Mouse (Mus musculus) MEL (cell line): ENCODE measurements at regions not wholly inside any gene's neighbourhood (a gene's known extent, or its start where the extent isn't known, plus 50 kb on each side); places are given as distances from the start of the nearest gene placed in this dataset.

Experiments
- DNase-seq: peaks from one replicate; pipeline ENCODE4 v3.0.0; 2011; ENCODE audit warnings: low read depth, low spot score
- H3K27ac ChIP-seq: 2 replicates; pipeline ENCODE4 v1.5.1; 2012; ENCODE audit warnings: low read depth, mild to moderate bottlenecking, control low read depth, low read length, moderate library complexity; ENCODE audit not compliant: control insufficient read depth
- H3K27me3 ChIP-seq, 2 experiments: fragments of 150-350 bp in 1 of 2; sonication (generic) in 1 of 2; 2 replicates each; pipeline ENCODE4 v1.6.1; 2012; ENCODE audit warnings: low read length in 2 of 2, mild to moderate bottlenecking in 2 of 2, improper control_type of control experiment in 1 of 2, moderate library complexity in 1 of 2; ENCODE audit not compliant: insufficient read depth in 2 of 2, control insufficient read depth in 1 of 2
- H3K36me3 ChIP-seq, 2 experiments: 2 replicates each; pipeline ENCODE4 v1.6.1; 2012 to 2014; ENCODE audit warnings: low read length in 2 of 2, improper control_type of control experiment in 1 of 2, inconsistent platforms in 1 of 2, mild to moderate bottlenecking in 1 of 2; ENCODE audit not compliant: insufficient read depth in 2 of 2, control insufficient read depth in 1 of 2
- H3K4me1 ChIP-seq, 2 experiments: fragments of 150-350 bp in 1 of 2; sonication (generic) in 1 of 2; 2 replicates each; pipeline ENCODE4 v1.6.1; 2012; ENCODE audit warnings: low read length in 2 of 2, improper control_type of control experiment in 1 of 2, mild to moderate bottlenecking in 1 of 2; ENCODE audit not compliant: insufficient read depth in 2 of 2, control insufficient read depth in 1 of 2
- H3K4me3 ChIP-seq, 2 experiments: fragments of 150-350 bp in 1 of 2; sonication (generic) in 1 of 2; 2 replicates each; pipeline ENCODE4 v1.5.1; 2012; ENCODE audit warnings: low read depth in 2 of 2, low read length in 2 of 2, mild to moderate bottlenecking in 2 of 2, moderate library complexity in 2 of 2, control low read depth in 1 of 2, improper control_type of control experiment in 1 of 2; ENCODE audit not compliant: control insufficient read depth in 1 of 2, insufficient read depth in 1 of 2
- H3K79me2 ChIP-seq: 2 replicates; pipeline ENCODE4 v1.6.1; 2012; ENCODE audit warnings: mild to moderate bottlenecking, low read length, moderate library complexity; ENCODE audit not compliant: control insufficient read depth, poor library complexity, insufficient read depth
- H3K9ac ChIP-seq: 2 replicates; pipeline ENCODE4 v1.6.1; 2012; ENCODE audit warnings: low read depth, mild to moderate bottlenecking, control low read depth, low read length, moderate library complexity; ENCODE audit not compliant: control insufficient read depth, poor library complexity, severe bottlenecking
- H3K9me3 ChIP-seq: fragments of 150-350 bp; sonication (generic); replicated peaks from 2 replicates; pipeline ENCODE4 v1.6.1; 2012; ENCODE audit warnings: mild to moderate bottlenecking, low read length, improper control_type of control experiment, moderate library complexity; ENCODE audit not compliant: insufficient read depth
- CHD1 ChIP-seq: IDR thresholded peaks from 2 replicates; pipeline ENCODE4 v1.6.1; 2012; ENCODE audit warnings: low read depth, mild to moderate bottlenecking, inconsistent platforms, low read length, improper control_type of control experiment
- CHD2 ChIP-seq: IDR thresholded peaks from 2 replicates; pipeline ENCODE4 v1.6.1; 2011; ENCODE audit warnings: low read length, improper control_type of control experiment
- CTCF ChIP-seq, 3 experiments: IDR thresholded peaks in 2 of 3; conservative IDR thresholded peaks in 1 of 3; 2 replicates each; pipeline ENCODE4 v1.5.1; 2011 to 2012; ENCODE audit warnings: low read length in 3 of 3, low read depth in 2 of 3, mild to moderate bottlenecking in 2 of 3, improper control_type of control experiment in 1 of 3, inconsistent platforms in 1 of 3, mixed read lengths in 1 of 3, moderate library complexity in 1 of 3; ENCODE audit not compliant: control insufficient read depth in 1 of 3, insufficient read depth in 1 of 3, poor library complexity in 1 of 3, severe bottlenecking in 1 of 3
- EP300 ChIP-seq, 2 experiments: IDR thresholded peaks; 2 replicates each; pipeline ENCODE4 v1.6.1; 2011; ENCODE audit warnings: improper control_type of control experiment in 2 of 2, low read length in 2 of 2, low read depth in 1 of 2, mild to moderate bottlenecking in 1 of 2
- GABPA ChIP-seq: IDR thresholded peaks from 2 replicates; pipeline ENCODE4 v1.6.1; 2012; ENCODE audit warnings: low read depth, mild to moderate bottlenecking, inconsistent platforms, low read length, improper control_type of control experiment, moderate library complexity
- GATA1 ChIP-seq: IDR thresholded peaks from 2 replicates; pipeline ENCODE4 v1.6.1; 2011; ENCODE audit warnings: low read depth, low read length, improper control_type of control experiment
- HCFC1 ChIP-seq: IDR thresholded peaks from 2 replicates; pipeline ENCODE4 v1.6.1; 2012; ENCODE audit warnings: low read depth, mild to moderate bottlenecking, inconsistent platforms, low read length, improper control_type of control experiment, moderate library complexity
- JUND ChIP-seq: IDR thresholded peaks from 2 replicates; pipeline ENCODE4 v1.6.1; 2011; ENCODE audit warnings: low read depth, mild to moderate bottlenecking, improper control_type of control experiment, low read length
- KAT2A ChIP-seq: conservative IDR thresholded peaks from 2 replicates; pipeline ENCODE4 v1.6.1; 2012; ENCODE audit warnings: low read depth, low read length, improper control_type of control experiment, inconsistent platforms
- MAFK ChIP-seq: IDR thresholded peaks from 2 replicates; pipeline ENCODE4 v1.6.1; 2011; ENCODE audit warnings: low read depth, mild to moderate bottlenecking, low read length, improper control_type of control experiment, borderline replicate concordance
- MAX ChIP-seq: IDR thresholded peaks from 2 replicates; pipeline ENCODE4 v1.6.1; 2011; ENCODE audit warnings: low read length, improper control_type of control experiment
- MAZ ChIP-seq: IDR thresholded peaks from 2 replicates; pipeline ENCODE4 v1.6.1; 2012; ENCODE audit warnings: low read depth, mild to moderate bottlenecking, inconsistent platforms, low read length, improper control_type of control experiment
- MXI1 ChIP-seq: IDR thresholded peaks from 2 replicates; pipeline ENCODE4 v1.6.1; 2011; ENCODE audit warnings: mild to moderate bottlenecking, low read depth, low read length, improper control_type of control experiment
- MYB ChIP-seq: IDR thresholded peaks from 2 replicates; pipeline ENCODE4 v1.6.1; 2011; ENCODE audit warnings: mild to moderate bottlenecking, low read depth, low read length, improper control_type of control experiment
- MYC ChIP-seq: IDR thresholded peaks from 2 replicates; pipeline ENCODE4 v1.6.1; 2011; ENCODE audit warnings: low read depth, mild to moderate bottlenecking, low read length, improper control_type of control experiment, moderate library complexity
- POLR2A ChIP-seq, 2 experiments: IDR thresholded peaks; 2 replicates each; pipeline ENCODE4 v1.6.1; 2011 to 2012; ENCODE audit warnings: low read length in 2 of 2, mild to moderate bottlenecking in 2 of 2, control low read depth in 1 of 2, improper control_type of control experiment in 1 of 2, low read depth in 1 of 2, moderate library complexity in 1 of 2; ENCODE audit not compliant: control insufficient read depth in 1 of 2, insufficient read depth in 1 of 2, poor library complexity in 1 of 2
- POLR2AphosphoS2 ChIP-seq: IDR thresholded peaks from 2 replicates; pipeline ENCODE4 v1.6.1; 2011; ENCODE audit warnings: low read length, improper control_type of control experiment
- POLR2AphosphoS5 ChIP-seq: IDR thresholded peaks from 2 replicates; pipeline ENCODE4 v1.6.1; 2012; ENCODE audit warnings: low read depth, borderline replicate concordance, mild to moderate bottlenecking, inconsistent platforms, low read length, moderate library complexity, mixed read lengths
- RAD21 ChIP-seq: IDR thresholded peaks from 2 replicates; pipeline ENCODE4 v1.6.1; 2011; ENCODE audit warnings: mild to moderate bottlenecking, low read depth, low read length, improper control_type of control experiment
- RCOR1 ChIP-seq: IDR thresholded peaks from 2 replicates; pipeline ENCODE4 v1.6.1; 2012; ENCODE audit warnings: low read depth, mild to moderate bottlenecking, inconsistent platforms, low read length, improper control_type of control experiment
- SIN3A ChIP-seq: IDR thresholded peaks from 2 replicates; pipeline ENCODE4 v1.6.1; 2012; ENCODE audit warnings: low read length, improper control_type of control experiment, inconsistent platforms
- SMC3 ChIP-seq: IDR thresholded peaks from 2 replicates; pipeline ENCODE4 v1.6.1; 2011; ENCODE audit warnings: low read depth, low read length, improper control_type of control experiment
- TAL1 ChIP-seq: IDR thresholded peaks from 2 replicates; pipeline ENCODE4 v1.6.1; 2012; ENCODE audit warnings: mild to moderate bottlenecking, inconsistent platforms, low read length, moderate library complexity, mixed read lengths
- UBTF ChIP-seq: IDR thresholded peaks from 2 replicates; pipeline ENCODE4 v1.6.1; 2012; ENCODE audit warnings: low read depth, mild to moderate bottlenecking, inconsistent platforms, low read length, improper control_type of control experiment, moderate library complexity, borderline replicate concordance; ENCODE audit not compliant: insufficient read depth
- USF2 ChIP-seq, 2 experiments: IDR thresholded peaks; 2 replicates each; pipeline ENCODE4 v1.6.1; 2011 to 2012; ENCODE audit warnings: improper control_type of control experiment in 2 of 2, low read length in 2 of 2, borderline replicate concordance in 1 of 2, inconsistent platforms in 1 of 2, low read depth in 1 of 2, mild to moderate bottlenecking in 1 of 2; ENCODE audit not compliant: insufficient read depth in 1 of 2
- ZC3H11A ChIP-seq: IDR thresholded peaks from 2 replicates; pipeline ENCODE4 v1.6.1; 2012; ENCODE audit warnings: low read depth, mild to moderate bottlenecking, inconsistent platforms, low read length, improper control_type of control experiment
- ZKSCAN1 ChIP-seq: IDR thresholded peaks from 2 replicates; pipeline ENCODE4 v1.6.1; 2012; ENCODE audit warnings: low read depth, mild to moderate bottlenecking, inconsistent platforms, low read length, improper control_type of control experiment, moderate library complexity
- ZMIZ1 ChIP-seq: IDR thresholded peaks from 2 replicates; pipeline ENCODE4 v1.6.1; 2012; ENCODE audit warnings: low read depth, mild to moderate bottlenecking, inconsistent platforms, low read length, improper control_type of control experiment, moderate library complexity
- ZNF384 ChIP-seq: IDR thresholded peaks from 2 replicates; pipeline ENCODE4 v1.6.1; 2012; ENCODE audit warnings: low read depth, mild to moderate bottlenecking, inconsistent platforms, low read length, improper control_type of control experiment

GRCm38 (mm10) chr15:67460384-67460783 lies 959.7 kb upstream of the Lrrc6 start (continued):
- peak; percentile 85 for TF ChIP-seq MYB
- TF ChIP-seq POLR2AphosphoS5, result no peak
- TF ChIP-seq GABPA, result no peak
- 0 out of 2 replicates have a peak, but pooled peaks have one; percentile 40 for TF ChIP-seq ZMIZ1
- no peak for TF ChIP-seq MYC
- TF ChIP-seq TAL1, result peak; percentile 92
- no peak for TF ChIP-seq POLR2A (IDR thresholded peaks at IDR 0.05; ENCODE audit: control insufficient read depth in 1 of 2, insufficient read depth in 1 of 2, low read depth in 1 of 2, low read length in 2 of 2, poor library complexity in 1 of 2)
- peak; percentile 76; the same call in 1 of the 2 replicates for TF ChIP-seq MAFK
- TF ChIP-seq EP300 (IDR thresholded peaks at IDR 0.05; ENCODE audit: low read depth in 1 of 2, low read length in 2 of 2), result peak; percentile 99
- TF ChIP-seq, all 39 proteins: peak for 20

DNA sequence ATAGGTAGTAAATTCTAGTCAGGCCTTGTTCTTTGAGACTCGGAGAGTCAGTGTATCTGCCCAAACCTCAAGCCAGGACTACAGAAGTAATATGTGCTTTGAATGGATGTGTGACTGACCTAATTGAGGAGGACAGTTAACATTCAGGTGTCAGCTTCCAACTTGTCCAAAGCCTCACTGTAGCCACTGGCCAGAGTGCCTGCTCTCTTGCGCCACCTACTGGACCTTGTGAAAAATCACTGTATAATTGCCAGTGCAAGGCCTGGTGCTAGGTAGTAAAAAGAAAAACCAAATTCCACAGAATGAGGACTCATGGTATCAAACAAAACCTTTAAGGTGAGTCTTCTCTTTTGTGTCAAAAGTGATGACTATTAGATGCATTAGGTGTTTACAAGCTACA lies 933.6 kb upstream of the Lrrc6 start:
- Histone ChIP-seq H3K36me3 (no peaks in the 10 kb centered on the region), H3K27ac (no peak overlapping the region), H3K79me2 (no peaks in the 10 kb centered on the region), H3K4me1 (no peaks in the 10 kb centered on the region), H3K9me3 (no peaks in the 10 kb centered on the region), H3K9ac (no peak overlapping the region), H3K4me3 (no peak overlapping the region), H3K27me3 (peaks cover 0 to 2% of the 10 kb centered on the region in 2 experiments; a peak in 2 of 4 replicates)
- peak; percentile 77 for DNase-seq
- peak; percentile 93 to 100 (median 97) for TF ChIP-seq CTCF (IDR thresholded peaks at IDR 0.05 in 2 of 3, conservative IDR thresholded peaks at IDR 0.05 in 1 of 3; ENCODE audit: control insufficient read depth in 1 of 3, insufficient read depth in 1 of 3, low read depth in 2 of 3, low read length in 3 of 3, poor library complexity in 1 of 3, severe bottlenecking in 1 of 3)
- no peak for TF ChIP-seq GATA1
- TF ChIP-seq USF2 (IDR thresholded peaks at IDR 0.05; ENCODE audit: borderline replicate concordance in 1 of 2, insufficient read depth in 1 of 2, low read depth in 1 of 2, low read length in 2 of 2), result no peak
- TF ChIP-seq CHD1, result no peak
- TF ChIP-seq ZC3H11A, result peak; percentile 96
- no peak for TF ChIP-seq HCFC1
- TF ChIP-seq CHD2, result no peak
- TF ChIP-seq ZNF384, result no peak
- TF ChIP-seq ZKSCAN1, result no peak
- no peak for TF ChIP-seq MYB
- TF ChIP-seq MYC, result 0 out of 2 replicates have a peak, but pooled peaks have one; percentile 36
- no peak for TF ChIP-seq ZMIZ1
- no peak for TF ChIP-seq POLR2AphosphoS2
- TF ChIP-seq GABPA, result no peak
- TF ChIP-seq RCOR1, result no peak
- TF ChIP-seq TAL1, result no peak
- no peak for TF ChIP-seq EP300 (IDR thresholded peaks at IDR 0.05; ENCODE audit: low read depth in 1 of 2, low read length in 2 of 2)
- TF ChIP-seq KAT2A, result no peak
- no peak for TF ChIP-seq MXI1
- TF ChIP-seq SMC3, result peak; percentile 99
- TF ChIP-seq SIN3A, result 0 out of 2 replicates have a peak, but pooled peaks have one; percentile 43
- TF ChIP-seq RAD21, result peak; percentile 96
- 0 out of 2 replicates have a peak, but pooled peaks have one; percentile 50 for TF ChIP-seq MAZ
- no peak for TF ChIP-seq UBTF
- TF ChIP-seq MAX, result no peak
- no peak for TF ChIP-seq JUND
